Mouse (Mus musculus) cortical plate, adult 2 months (tissue): ENCODE measurements around the gene Wfdc1.
A peak's percentile ranks its signal among the peaks of the same experiment; 100 is the strongest.

ENCODE experiments used
- CTCF ChIP-seq: fragments of 200-500 bp; IDR thresholded peaks from 2 replicates; pipeline ENCODE4 v1.5.1; 2011; ENCODE audit warnings: mild to moderate bottlenecking, control low read depth, low read length; ENCODE audit not compliant: insufficient read depth; ENCODE audit errors: extremely low read depth
- POLR2A ChIP-seq: fragments of 200-500 bp; IDR thresholded peaks from 2 replicates; pipeline ENCODE4 v1.6.1; 2011; ENCODE audit warnings: mild to moderate bottlenecking, low read length, control low read depth; ENCODE audit not compliant: insufficient read depth; ENCODE audit errors: extremely low read depth

GRCm38 (mm10) chr8:119717765-119718164, 51.6 kb downstream of the Wfdc1 start:
- TF ChIP-seq POLR2A = no peak
- TF ChIP-seq CTCF = peak; percentile 35; the same call in 1 of the 2 replicates
